Mouse (Mus musculus): ENCODE measurements around the gene Ttl.
A peak's percentile ranks its signal among the peaks of the same experiment; 100 is the strongest.

Gene Ttl

DNA sequence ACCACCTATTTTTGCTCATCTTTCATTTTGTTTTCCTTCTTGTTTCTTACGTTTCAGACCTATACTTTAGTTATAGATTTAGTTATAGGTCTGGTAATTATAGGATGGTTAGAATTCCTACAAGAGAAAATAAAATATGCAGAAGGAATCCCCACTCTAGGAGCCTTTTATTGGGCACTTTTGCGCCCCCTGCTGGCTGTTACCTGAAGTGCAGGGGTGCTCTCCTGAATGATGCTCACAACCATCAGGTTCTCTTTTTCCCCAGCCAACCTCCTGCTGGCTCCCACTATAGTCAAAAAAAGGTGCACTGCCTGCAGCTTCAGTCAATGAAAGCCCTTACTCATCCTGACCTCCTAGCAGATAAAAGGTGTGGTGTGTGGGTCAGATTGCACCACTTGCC lies 19.2 kb downstream of the Ttl start:
- DNase-seq (ENCODE audit: extremely low spot score) = peak; percentile 23

DNA sequence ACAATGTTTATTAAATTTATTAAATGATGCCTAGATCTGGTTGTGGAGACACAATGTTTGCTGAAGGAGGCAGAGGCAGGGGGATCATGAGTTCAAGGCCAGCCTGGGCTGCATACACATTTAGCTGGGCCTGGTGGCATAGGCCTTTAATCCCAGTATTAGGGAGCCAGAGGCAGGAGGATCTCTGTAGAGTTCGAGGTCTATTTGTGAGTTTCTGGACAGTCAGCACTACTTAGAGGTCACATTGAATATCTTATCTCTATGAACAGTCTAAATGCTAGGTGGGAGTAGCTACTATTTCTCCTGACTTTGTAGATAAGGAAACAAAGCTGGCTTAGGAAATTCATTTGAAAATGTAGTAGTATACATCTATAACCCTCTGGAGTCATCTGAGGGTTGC lies 21.8 kb downstream of the Ttl start:
- DNase-seq (ENCODE audit: extremely low spot score) = no peak

DNA sequence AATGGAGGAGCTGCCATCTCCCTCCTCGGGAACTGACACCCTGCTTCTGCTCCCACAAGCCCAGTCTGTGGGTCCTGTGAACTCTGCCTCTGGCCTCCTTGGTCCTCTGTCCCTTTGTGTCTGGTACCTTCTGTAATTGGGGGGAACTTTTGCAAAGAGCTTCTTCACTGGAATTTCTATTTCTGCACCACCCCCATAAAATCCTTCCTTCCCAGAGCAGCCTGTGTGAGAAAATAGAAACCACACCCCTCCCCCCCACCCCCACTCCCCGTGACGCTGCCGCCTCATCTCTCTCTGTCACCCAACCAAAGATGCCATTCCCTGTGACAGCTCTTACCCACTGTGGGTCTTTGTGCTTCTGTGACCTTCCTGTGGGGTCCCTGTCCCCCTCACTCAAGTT lies 24.6 kb downstream of the Ttl start:
- DNase-seq (ENCODE audit: extremely low spot score) = no peak

GRCm38 (mm10) chr2:129092810-129093209 lies 27.1 kb downstream of the Ttl start:
- DNase-seq (ENCODE audit: extremely low spot score) = no peak

DNA sequence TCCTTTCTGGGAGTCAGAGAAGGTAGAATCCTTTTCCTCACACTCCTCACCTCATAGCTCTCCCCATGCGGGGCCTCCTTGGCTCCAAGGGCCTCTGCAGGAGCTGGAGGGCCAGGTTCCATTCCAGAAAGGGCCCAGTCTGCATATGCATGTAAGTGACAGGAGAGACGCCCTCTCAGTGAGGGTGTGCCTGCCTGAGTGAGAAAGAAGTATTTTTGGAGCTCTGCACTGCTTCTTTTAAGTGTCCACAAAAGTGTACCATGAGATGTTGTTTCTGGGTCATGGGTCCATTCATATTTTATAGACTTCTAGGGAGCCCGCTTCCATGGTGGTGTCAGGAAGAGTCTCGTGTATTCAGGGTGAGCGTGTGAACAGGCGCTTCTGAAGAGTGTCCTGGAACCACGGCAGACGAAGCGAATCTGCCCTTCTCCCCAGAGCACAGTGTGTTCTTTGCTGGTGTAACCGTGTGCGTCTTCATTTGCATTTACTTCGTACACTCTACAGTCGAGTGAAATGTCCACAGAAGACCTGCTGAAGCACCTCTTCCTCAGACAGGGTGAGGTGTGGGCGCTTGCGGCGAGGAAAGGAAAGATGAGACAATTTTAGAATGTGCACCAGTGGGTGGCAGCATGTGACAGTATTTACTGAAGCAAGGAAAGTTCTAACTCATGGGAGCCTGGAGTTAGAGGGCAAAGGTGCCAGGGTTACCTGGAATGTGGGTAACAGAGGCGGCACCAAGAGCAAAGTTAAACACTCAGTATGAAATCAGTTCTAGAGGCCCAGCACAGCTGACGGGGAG lies 28.4 kb downstream of the Ttl start:
- DNase-seq (ENCODE audit: extremely low spot score) = no peak

GRCm38 (mm10) chr2:129100784-129101310 lies 35.1 kb downstream of the Ttl start, which contains the start of gene Polr1b:
Gene Polr1b (plus strand): TSS chr2:129100995.
- DNase-seq (ENCODE audit: extremely low spot score) = peak; percentile 93

DNA sequence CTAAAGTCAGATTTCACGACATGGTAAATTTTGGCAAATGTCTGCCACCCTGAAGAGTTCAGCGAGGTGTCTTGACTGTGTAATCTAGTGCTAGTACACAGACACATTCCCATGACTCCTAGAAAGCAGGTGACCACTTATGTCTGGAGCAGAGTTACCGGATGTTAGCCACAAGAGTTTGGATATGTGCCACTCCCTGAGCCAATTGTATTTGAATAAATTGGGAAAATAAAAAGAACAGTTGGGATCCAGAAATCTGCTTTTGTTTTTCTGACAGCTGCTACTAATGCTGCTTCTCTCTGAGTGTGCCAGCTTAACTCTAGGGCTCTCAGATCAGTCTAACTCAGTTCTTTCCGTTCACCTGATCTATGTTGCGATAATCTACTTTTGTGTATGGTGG lies 47.2 kb downstream of the Ttl start:
- no peak for DNase-seq (ENCODE audit: extremely low spot score)

DNA sequence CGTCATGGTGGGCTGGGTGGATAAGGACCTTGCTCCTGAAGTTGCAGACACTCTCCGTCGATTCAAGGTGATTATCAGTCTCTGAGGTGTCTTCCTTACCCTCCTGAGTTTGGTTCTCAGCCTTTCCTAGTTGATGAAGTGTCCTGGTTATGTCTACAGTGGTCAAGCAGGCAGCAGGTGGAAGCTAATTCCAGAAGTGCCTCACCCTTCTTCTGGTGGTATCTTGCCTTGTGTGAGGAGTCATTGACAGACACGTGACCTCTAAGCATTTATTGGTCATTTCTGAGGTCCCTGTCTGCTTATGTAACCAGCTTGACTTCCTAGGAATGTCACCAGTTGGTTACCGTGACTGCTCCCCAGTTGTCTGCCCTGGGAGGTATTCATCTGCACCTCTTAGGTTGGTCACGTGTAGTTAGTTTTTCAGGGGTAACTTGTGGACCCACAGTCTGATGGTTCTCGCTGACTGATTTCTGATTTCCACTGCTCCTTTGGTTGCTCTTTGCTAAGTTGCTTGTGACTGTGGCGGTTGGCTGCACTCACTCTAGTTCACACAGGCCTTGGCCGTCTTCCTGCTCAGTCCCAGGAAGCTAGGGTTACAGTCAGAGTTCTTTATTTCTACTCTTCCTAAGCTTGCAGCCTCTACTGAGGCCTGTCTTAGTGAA lies 50.1 kb downstream of the Ttl start:
- no peak for DNase-seq (ENCODE audit: extremely low spot score)

DNA sequence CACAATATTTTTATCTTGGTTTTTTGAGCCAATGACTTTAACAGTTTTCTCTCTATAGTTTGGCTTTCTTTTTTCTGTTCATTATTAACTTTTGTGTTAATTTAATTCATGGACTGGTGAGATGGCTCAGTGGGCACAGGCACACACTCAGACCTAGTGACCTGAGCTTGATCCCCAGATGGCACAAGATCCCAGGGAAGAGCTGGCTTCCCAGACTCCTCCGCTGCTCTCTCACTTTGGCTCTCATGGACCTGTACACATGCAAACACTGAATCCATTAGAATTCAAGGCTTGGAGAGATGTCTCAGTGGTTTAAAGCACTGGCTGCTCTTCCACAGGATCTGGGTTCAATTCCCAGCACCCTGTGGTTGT lies 50.6 kb downstream of the Ttl start:
- no peak for DNase-seq (ENCODE audit: extremely low spot score)

DNA sequence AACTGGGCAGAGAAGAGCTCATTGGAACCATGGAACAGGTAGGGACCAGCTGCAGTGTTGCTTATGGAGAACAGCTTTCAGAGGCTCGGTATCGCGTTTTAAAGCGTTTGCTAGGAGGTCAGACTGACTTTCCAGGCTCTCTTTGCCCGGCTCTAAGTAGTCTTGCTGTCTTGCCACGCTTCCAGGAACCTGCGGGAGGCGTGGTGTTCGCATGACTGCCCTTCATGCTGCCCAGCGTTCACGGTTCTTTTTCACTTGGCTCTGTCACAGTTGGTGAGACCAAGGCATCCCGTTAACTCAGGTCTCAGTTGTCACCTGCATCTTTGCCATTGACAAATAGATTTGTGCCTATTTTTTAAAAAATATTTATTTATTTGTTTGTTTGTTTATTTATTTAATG lies 52.3 kb downstream of the Ttl start:
- DNase-seq (ENCODE audit: extremely low spot score) = no peak

DNA sequence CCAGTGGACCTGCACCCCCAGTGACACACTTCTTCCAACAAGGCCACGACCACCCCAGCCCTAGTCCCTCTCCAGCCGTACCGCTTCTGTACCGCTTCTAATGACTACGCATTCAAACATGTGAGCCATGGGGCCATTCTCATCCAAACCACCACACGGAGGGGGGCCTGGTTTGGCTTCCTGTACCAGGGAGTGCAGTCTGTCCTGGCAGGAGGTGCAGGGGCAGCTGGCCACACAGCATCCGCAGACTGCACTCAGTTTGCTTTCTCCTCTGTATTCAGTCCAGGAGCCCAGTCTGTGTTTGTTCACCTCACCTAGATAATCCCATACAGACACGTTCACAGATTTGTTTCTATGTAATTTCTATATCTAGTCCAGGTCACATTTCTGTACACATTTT lies 56.2 kb downstream of the Ttl start:
- DNase-seq (ENCODE audit: extremely low spot score) = no peak

- peak; percentile 94 for DNase-seq (ENCODE audit: extremely low spot score)
These were observed 63.7 kb downstream of the Ttl start, which contains the start of gene Chchd5 for GRCm38 (mm10) chr2:129129412-129129929. Gene Chchd5 (plus strand): TSS chr2:129129700.

GRCm38 (mm10) chr2:129129987-129130545 lies 64.3 kb downstream of the Ttl start:
- DNase-seq (ENCODE audit: extremely low spot score) = no peak

DNA sequence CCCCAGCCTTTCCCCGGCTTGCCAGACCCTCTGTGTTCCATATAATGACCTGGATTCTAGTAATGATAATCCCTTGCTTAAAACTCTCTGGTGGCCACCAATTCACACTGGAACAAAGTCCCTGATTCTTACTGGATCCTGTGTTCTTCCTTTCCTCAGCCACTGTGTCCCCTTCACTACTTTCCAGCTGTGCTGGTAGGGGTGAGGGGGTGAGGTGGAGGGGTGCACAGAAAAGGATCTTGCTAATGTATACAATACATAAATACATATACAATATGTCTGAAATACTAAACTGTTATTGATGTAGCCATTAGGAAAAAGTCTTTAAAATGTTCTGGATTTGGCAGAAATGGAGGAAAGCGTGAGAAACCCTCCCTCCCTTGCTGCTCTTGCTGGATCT lies 65.0 kb downstream of the Ttl start:
- DNase-seq (ENCODE audit: extremely low spot score) = no peak

GRCm38 (mm10) chr2:129132231-129132630 lies 66.5 kb downstream of the Ttl start:
- DNase-seq (ENCODE audit: extremely low spot score) = no peak

GRCm38 (mm10) chr2:129133006-129133805 lies 67.5 kb downstream of the Ttl start:
- DNase-seq (ENCODE audit: extremely low spot score) = no peak

GRCm38 (mm10) chr2:129139906-129140305 lies 74.2 kb downstream of the Ttl start:
- no peak for DNase-seq (ENCODE audit: extremely low spot score)
